Mouse (Mus musculus) liver, adult 2 months (tissue): Measurements from ENCODE around the gene Fbxl12.

Experiments used
- CTCF ChIP-seq: fragments of 200-500 bp; IDR thresholded peaks from 2 replicates; pipeline ENCODE4 v1.5.1; 2011; ENCODE audit warnings: low read depth, low read length, control low read depth
- POLR2A ChIP-seq: fragments of 200-500 bp; IDR thresholded peaks from 2 replicates; pipeline ENCODE4 v1.6.1; 2011; ENCODE audit warnings: low read length, control low read depth; ENCODE audit not compliant: insufficient read depth; ENCODE audit errors: extremely low read depth

DNA sequence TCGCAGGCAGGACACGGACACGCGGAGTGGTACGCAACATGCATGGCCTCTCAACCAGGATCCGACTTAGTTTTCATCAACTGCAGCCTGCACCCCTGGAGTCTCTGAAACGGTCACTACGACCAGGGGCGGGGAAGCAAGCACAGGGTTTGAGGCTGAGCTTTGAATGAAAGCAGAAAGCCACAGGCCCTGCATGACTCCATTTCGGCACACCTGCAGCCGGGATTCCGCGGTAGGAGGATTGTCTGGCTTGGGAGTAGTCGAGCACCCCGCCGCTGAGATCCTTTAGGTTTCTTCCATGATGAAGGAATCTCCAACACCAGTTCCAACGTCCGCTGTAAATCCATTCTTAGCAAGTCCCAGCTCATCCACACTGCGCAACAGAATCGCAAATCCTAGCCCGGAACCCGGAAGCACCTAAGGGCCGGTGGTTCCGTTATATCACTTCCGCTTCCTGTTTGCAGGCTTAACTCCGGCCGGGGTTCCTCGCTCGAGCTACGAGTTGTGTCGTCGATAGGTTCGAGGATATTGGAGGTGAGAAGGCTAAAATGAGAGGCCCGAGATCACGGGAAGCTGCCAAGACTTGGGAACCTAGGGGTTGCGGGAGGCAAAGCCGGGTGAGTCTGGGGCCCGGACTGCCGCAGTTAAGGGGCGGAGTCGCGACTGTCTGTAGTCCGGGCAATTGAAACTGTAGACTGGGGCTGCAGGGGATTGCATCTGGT is at the start of gene Fbxl12:
- peak; percentile 63; the same call in 1 of the 2 replicates for TF ChIP-seq POLR2A
- TF ChIP-seq CTCF = no peak
